Mouse (Mus musculus) myocyte (in vitro differentiated cells): ENCODE measurements around the gene Ptprd.

Experiments used
- CEBPB ChIP-seq: IDR thresholded peaks from 2 replicates; pipeline ENCODE4 v1.6.1; 2011; ENCODE audit warnings: mild to moderate bottlenecking, moderate library complexity; ENCODE audit not compliant: poor library complexity, insufficient read depth, severe bottlenecking
- MYOG ChIP-seq, 3 experiments: IDR thresholded peaks; one replicate each; pipeline ENCODE4 v1.6.1; 2011; ENCODE audit warnings: control low read depth in 2 of 3, low read depth in 2 of 3, mild to moderate bottlenecking in 2 of 3; ENCODE audit not compliant: insufficient read length in 2 of 3, control insufficient read depth in 1 of 3, insufficient read depth in 1 of 3
- POLR2A ChIP-seq: IDR thresholded peaks from one replicate; pipeline ENCODE4 v1.6.1; 2011; ENCODE audit warnings: low read depth, mild to moderate bottlenecking, control low read depth, moderate library complexity; ENCODE audit not compliant: insufficient read length
- TCF12 ChIP-seq: IDR thresholded peaks from one replicate; pipeline ENCODE4 v1.6.1; 2011; ENCODE audit warnings: mild to moderate bottlenecking, control low read depth; ENCODE audit not compliant: poor library complexity, insufficient read depth, severe bottlenecking

DNA sequence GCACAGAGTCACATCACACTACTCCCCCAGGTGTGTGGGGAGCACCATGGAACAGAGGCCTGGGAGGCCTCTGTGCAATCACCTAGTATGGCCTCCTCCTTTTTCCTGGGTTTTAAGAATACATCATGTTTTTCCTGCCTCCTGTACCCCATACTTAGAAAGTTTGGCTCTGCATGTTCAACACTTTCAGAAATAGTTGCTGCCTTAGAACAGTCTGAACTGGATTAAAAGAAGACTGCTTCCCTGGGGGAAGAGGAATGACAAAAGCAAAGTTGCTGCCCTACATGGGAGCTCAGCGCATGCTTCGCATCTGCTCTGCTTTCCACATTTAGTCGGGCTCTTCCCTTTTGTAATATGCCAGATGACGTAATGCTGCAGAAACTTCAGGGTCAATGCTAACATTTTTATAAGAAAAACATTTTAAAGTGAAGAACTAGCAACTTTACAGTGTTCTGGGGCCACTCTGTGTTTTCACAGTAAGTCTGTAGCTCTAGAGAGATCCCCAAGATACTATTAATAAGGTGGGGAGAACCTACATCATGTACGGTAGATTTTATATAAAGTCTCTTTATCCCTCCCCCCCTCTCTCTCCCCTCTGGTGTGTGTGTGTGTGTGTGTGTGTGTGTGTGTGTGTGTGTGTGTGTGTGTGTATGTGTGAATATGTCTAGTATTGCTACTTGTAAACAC is 564.2 kb downstream of the Ptprd start:
- no peak for TF ChIP-seq MYOG (IDR thresholded peaks at IDR 0.05; ENCODE audit: control insufficient read depth in 1 of 3, insufficient read depth in 1 of 3, insufficient read length in 2 of 3, low read depth in 2 of 3)
- no peak for TF ChIP-seq CEBPB
- no peak for TF ChIP-seq POLR2A
- TF ChIP-seq TCF12 = no peak
